Mouse (Mus musculus): ENCODE results near the gene Rasgrf1. TPM values are rescaled to one million over a fixed set of nuclear protein-coding genes. Genes with fewer than 3 reads are reported as not detected.
"Not testable (repeated sequence)": the region's sequence is repeated elsewhere in the genome, so short reads cannot be mapped to it uniquely, and the experiment has no call there.

The Rasgrf1 gene
- total RNA-seq, 4 experiments from 2014 or later = 0.11 to 0.31 (median 0.16) TPM

DNA sequence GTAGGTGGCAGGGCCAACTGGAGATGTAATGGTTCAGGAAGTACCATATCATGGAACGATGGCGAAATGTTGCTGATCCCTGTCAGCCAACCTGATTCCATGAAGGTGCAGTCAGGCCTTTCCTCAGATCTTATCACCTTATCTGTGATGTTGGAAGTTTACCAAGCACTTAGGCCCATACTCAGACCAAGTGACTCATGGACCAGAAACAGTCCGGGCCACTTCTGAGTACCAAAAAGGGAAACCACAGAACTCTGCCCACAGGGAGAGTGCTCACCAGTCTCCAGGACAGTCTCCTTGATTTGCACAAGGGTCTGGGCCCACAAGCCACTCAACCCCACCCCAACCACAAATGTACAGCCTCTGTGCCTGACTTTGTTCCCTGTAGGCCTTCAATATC, 126.1 kb downstream of the Rasgrf1 start:
- DNase-seq (ENCODE audit: low spot score) = no peak

DNA sequence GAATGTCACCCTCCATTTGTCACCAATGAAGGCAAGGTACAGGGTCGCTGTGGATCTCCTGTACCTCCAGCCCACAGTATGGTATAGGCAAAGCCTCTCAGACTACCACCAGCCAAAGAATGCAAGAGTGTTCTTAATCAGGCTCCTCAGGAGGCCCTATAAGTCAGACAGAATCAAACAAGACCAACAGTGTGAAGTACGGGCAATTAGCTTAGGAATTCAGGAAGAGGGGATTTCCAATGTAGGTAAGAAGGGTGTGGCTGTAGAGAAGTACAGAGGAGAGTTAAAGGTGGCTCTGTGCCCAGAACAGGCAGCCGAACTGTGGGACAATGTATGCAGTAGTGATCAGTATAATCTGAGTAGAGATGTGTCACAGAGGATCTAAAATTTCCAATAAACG, 126.6 kb downstream of the Rasgrf1 start:
- no peak for DNase-seq (ENCODE audit: low spot score)

DNA sequence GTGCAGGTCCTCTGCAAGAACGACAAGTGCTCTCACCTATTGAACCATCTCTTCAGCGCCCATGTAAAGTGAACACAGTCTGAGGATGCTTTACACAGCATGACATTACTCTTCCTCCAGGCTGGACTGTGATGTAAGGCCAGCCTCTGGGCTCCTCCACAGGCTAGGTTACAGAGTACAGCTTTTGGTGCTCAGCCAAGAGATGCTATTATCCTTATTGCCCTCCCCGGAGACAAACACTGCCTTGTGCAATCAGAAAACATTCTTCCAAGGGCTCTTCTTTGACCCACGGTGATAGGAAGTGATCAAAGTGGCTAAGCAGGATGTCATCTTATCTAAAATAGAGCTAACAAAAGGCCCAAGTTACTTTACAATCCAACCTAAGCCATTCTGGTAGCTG, 128.8 kb downstream of the Rasgrf1 start:
- no peak for DNase-seq (ENCODE audit: low spot score)

GRCm38 (mm10) chr9:90040916-90041315, 131.2 kb downstream of the Rasgrf1 start:
- DNase-seq (ENCODE audit: low spot score) = no peak

DNA sequence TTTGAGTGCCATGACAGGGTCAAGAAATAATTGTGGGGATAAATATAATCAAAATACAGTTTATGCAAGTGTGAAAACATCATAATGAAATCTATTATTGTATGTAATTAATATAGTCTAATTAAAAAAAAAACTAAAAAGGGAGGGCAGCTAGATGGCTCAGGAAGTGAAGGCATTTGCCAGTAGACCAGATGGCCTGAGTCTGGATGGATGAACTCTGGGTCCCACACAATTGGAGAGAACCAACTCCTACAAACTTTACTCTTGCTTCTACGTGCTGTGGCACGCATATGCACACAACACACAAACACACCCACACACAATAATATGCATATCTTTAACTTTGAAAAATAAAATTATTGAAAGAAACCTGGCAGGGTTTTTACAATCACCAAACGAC, 131.8 kb downstream of the Rasgrf1 start:
- DNase-seq (ENCODE audit: low spot score) = no peak

GRCm38 (mm10) chr9:90042906-90043305, 133.2 kb downstream of the Rasgrf1 start:
- DNase-seq (ENCODE audit: low spot score) = not testable (repeated sequence)

- no peak for DNase-seq (ENCODE audit: low spot score)
Measured at GRCm38 (mm10) chr9:90045191-90045590, 135.5 kb downstream of the Rasgrf1 start.

GRCm38 (mm10) chr9:90047937-90048627, 138.4 kb downstream of the Rasgrf1 start:
- DNase-seq (ENCODE audit: low spot score) = peak; percentile 17

DNA sequence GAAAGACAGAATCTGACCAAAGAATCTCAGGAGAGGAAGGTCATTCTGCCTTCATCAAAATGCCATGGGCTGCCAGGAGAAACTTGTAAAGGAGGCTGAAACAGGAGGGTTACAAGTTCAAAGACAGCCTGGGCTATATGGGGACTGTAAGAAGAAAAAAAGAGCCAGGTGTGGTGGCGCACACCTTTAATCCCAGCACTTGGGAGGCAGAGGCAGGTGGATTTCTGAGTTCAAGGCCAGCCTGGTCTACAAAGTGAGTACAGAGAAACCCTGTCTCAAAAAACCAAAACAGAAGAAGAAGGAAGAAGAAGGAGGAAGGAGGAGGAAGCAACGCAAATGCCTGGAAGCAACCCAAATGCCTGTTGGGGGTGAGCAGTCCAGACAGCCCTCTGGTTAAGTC, 144.1 kb downstream of the Rasgrf1 start, which contains the start of gene Ctsh:
Gene Ctsh, plus strand, starts transcription at position 301 of the 400 bp plus-strand sequence.
- DNase-seq (ENCODE audit: low spot score) = no peak

DNA sequence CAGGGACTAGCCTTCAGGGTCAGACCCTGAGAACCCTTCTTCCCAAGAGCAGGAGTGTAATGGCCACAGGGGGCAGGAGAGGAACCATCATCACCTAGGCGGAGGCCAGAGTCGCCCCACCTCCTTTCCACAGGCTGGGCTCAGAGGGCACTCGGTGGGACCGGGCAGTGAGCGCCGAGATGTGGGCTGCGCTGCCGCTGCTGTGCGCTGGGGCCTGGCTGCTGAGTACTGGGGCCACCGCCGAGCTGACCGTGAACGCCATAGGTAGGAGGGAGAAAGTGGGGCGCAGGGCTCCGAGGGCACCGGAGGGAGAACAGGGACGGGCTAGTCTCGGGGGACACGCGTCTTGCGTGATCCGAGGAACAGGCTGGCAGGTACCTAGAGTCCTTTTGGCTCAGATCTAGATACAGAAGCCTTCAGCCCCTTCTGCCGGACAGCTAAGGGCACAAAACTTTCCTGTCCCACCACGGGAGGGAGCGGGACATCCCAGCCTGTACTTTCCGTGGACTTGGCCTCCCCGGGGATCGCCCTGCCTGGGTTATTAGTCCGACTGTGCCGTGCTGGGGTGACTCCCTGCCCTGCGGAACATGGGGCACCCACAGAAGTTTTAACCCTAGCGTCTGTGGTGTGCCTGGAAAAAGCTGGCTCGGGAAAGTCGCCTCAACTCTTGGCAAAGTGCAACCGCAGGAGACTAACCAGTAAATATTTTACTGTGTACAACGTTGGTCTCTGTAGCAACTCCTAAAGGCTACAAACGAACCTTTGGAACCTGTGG, 144.8 kb downstream of the Rasgrf1 start:
- peak; percentile 70 for DNase-seq (ENCODE audit: low spot score)

GRCm38 (mm10) chr9:90055409-90055808, 145.7 kb downstream of the Rasgrf1 start:
- DNase-seq (ENCODE audit: low spot score) = no peak

GRCm38 (mm10) chr9:90055911-90056310, 146.2 kb downstream of the Rasgrf1 start:
- no peak for DNase-seq (ENCODE audit: low spot score)

DNA sequence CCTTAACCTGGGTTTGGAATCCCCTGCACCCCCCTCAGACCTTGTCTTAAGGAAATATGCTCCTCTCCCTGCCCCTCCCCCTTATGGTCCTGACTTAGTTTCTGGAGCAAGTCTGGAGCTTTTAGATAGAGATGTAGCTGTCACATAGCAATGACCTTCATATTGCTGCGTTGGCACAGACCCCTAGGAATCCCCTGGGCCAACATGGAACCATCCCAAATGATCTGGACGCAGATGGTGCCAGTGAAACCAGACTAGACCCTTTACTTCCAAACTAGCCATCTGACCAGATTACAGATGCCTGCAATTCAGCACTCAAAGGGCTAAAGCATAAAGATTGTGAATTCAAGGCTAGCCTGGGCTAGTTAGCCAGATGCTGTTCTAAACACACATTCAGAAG, 147.0 kb downstream of the Rasgrf1 start:
- no peak for DNase-seq (ENCODE audit: low spot score)

- DNase-seq (ENCODE audit: low spot score) = no peak
Measured at GRCm38 (mm10) chr9:90059828-90060573, 150.3 kb downstream of the Rasgrf1 start.

DNA sequence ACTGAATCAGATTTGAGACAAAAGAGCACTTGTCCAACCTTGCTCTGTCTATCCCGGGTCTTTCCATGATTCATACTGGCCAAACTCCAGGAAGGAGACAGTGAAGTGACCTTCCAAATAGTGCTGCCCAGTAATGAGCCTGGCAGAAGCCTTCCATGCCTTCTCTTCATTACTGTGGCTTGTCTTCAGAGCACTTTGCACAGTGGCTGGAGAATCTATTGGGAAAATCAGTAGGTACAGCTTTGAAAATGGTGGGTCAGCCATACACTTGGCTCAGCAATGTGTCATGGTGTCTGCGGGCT, 150.8 kb downstream of the Rasgrf1 start:
- no peak for DNase-seq (ENCODE audit: low spot score)

DNA sequence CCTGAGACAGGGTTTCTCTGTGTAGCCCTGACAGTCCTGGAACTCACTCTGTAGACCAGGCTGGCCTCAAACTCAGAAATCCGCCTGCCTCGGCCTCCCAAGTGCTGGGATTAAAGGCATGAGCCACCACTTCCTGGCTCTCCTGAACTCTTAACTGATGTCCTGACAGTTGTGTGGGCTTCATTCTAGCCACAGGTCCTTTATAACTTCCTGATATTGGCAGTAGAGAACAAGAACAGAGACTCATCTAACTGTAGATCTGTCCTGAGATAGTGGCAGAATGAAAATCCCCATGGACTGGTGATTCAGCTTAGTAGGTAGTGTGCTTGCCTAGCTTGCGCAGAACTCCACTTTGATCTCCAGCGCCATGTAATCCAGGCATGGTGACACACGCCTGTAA, 151.2 kb downstream of the Rasgrf1 start:
- not testable (repeated sequence) for DNase-seq (ENCODE audit: low spot score)

DNA sequence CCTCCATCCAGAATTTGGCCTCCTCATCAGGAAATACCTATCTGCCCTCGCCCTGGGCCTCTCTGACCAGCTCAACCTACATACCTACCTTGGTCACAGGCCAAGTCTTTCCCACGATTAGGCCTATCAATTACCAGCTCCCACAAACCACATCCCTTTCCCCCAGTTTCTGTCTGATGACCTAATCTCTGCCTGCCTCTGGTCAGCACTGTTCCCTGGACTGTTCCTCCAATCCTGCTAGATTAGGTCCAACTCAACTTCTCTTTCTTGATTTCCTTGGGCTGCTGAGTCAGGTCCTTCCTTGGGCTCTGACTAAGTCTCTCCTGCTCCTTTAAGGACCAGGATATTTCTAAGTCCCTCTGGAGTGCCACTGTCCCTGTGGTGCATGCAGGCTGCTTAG, 157.6 kb downstream of the Rasgrf1 start:
- no peak for DNase-seq (ENCODE audit: low spot score)

DNA sequence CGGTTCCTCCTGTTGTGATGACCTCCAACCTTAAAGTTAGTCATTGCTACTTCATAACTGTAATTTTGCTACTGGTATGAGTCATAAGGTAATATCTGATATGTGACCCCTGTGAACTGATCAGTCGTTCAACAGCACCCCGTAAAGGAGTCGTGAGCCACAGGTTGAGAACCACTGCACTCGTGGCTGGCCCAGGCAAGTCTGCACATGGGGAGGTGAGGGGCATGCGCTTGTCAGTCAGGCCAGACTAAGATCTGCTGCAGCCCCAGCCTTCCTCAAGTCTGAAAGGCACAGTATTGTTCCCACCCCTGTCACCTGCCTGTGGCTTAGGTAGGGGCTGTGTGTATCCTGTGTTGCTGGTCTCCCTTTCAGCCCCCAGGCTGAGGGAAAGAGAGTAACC, 159.1 kb downstream of the Rasgrf1 start:
- no peak for DNase-seq (ENCODE audit: low spot score)

- DNase-seq (ENCODE audit: low spot score) = no peak
Measured at GRCm38 (mm10) chr9:90069485-90069884, 159.8 kb downstream of the Rasgrf1 start.

DNA sequence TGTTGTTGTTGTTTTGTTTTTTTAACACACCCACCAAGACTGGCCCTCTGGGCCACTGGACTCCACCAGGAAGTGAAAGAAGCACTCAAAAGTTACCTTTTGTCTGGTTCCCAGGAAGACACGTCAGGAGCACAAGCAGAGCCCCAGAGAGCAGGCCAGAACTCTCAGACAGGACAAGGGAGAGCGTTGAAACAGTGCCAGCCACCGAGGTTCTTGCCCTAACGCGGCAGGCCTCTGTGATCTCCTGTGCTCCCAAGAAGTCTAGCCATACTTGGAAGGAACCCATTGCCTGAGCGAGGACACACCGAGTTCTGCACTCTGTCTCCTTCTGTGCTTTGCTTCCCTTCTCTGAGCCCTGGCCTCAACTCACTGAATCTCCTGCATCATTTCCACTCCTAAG, 160.5 kb downstream of the Rasgrf1 start:
- no peak for DNase-seq (ENCODE audit: low spot score)

DNA sequence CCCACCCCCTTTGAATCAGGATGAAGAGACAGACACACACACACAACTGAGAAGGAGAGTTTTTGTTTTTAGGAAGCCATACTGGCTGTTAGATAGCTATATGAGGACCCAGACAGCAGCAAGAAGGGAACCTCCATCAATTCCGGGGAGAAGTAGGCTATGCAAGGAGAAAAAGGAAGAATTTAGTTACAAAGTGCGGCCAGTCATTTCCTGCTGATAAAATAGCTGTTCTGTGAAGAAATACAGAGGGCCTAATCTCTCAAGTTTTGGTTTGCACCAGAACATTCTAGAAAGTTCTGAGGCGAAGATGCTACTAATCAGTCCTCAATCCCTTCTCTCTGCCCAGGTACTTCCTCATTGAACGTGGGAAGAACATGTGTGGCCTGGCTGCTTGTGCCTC, 165.6 kb downstream of the Rasgrf1 start:
- no peak for DNase-seq (ENCODE audit: low spot score)

DNA sequence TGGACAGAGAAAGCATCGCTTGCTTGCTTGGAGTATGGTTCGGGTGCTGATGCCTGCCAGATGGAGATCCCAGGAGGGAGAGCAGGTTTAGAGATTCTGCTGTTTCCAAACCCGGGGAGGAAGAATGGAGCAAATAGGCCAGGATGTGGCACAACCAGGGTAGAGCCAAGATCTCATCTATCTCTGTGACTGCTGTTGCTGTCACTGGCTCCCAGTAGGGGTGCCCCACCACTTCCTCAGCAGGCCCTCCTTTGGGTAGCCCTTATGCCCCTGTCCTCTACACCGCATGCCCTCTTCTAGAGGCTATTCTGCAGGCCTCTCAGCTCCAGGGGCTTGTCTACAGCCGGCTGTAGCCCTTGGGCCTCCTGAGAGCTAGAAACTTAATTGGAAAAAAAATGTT, 166.4 kb downstream of the Rasgrf1 start:
- no peak for DNase-seq (ENCODE audit: low spot score)
